In the genomic region with DNA sequence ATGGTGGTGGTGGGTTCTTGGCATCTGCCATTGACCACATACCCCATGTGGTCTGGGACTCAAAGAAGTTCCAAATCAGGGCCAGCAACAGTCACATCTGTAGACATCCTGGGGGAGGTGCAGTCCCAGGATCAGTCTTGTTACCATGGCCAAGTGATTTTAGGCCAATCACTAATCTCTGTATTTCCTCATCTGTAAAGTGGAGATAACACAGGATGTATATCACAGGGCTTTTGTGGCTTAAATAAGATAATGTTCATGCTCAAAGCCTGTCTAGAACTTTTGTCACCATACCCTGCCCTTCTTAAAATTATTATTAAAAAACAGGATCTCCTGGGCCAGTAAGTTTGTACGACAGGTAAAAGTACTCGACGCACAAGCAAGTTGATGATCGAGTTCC, we compare ENCODE assay signal across 32 mouse cellular contexts. TPM values are rescaled to one million over a fixed set of nuclear protein-coding genes. Genes with fewer than 3 reads are reported as not detected.
"Had no signal": no experiment of that assay in that cellular context is flagged by ENCODE, and none has a peak within 500 bp of the region (broad histone marks: within the 10 kb centered on the region; RNA-seq: fewer than 3 reads in every experiment).

No protein-coding gene starts in this region.

- H3K9ac ChIP-seq: limb, embryonic 12.5 days; limb, embryonic 13.5 days; limb, embryonic 15.5 days; liver, embryonic 12.5 days; liver, embryonic 13.5 days; liver, embryonic 14.5 days; liver, embryonic 15.5 days; liver, postnatal 0 days; lung, embryonic 14.5 days; lung, embryonic 15.5 days; midbrain, embryonic 12.5 days; midbrain, embryonic 13.5 days; midbrain, embryonic 15.5 days; neural tube, embryonic 12.5 days had no signal

- H3K9me3 ChIP-seq: limb, embryonic 10.5 days; limb, embryonic 12.5 days; limb, embryonic 13.5 days; limb, embryonic 15.5 days; liver, embryonic 12.5 days; liver, embryonic 13.5 days; liver, embryonic 15.5 days; lung, embryonic 15.5 days; megakaryocyte, embryonic 14.5 days; midbrain, embryonic 10.5 days; midbrain, embryonic 12.5 days; midbrain, embryonic 13.5 days; midbrain, embryonic 15.5 days; neural tube, embryonic 12.5 days had no signal

- H3K4me3 ChIP-seq: limb, embryonic 10.5 days; limb, embryonic 12.5 days; limb, embryonic 13.5 days; limb, embryonic 15.5 days; liver, embryonic 12.5 days; liver, embryonic 13.5 days; liver, embryonic 15.5 days; lung, embryonic 15.5 days; megakaryocyte, embryonic 14.5 days; midbrain, embryonic 10.5 days; midbrain, embryonic 12.5 days; midbrain, embryonic 13.5 days; midbrain, embryonic 15.5 days; myocyte; neural tube, embryonic 12.5 days had no signal

- H3K36me3 ChIP-seq: limb, embryonic 10.5 days; limb, embryonic 12.5 days; limb, embryonic 13.5 days; limb, embryonic 15.5 days; liver, embryonic 12.5 days; liver, embryonic 13.5 days; liver, embryonic 15.5 days; lung, embryonic 15.5 days; midbrain, embryonic 10.5 days; midbrain, embryonic 12.5 days; midbrain, embryonic 13.5 days; midbrain, embryonic 15.5 days; neural tube, embryonic 12.5 days had no signal

- H3K27ac ChIP-seq: limb, embryonic 10.5 days; limb, embryonic 12.5 days; limb, embryonic 13.5 days; limb, embryonic 15.5 days; liver, embryonic 12.5 days; liver, embryonic 13.5 days; liver, embryonic 14.5 days; liver, embryonic 15.5 days; lung, embryonic 15.5 days; macrophage; midbrain, embryonic 10.5 days; midbrain, embryonic 12.5 days; midbrain, embryonic 13.5 days; midbrain, embryonic 15.5 days; neural tube, embryonic 12.5 days had no signal

- ATAC-seq: liver, embryonic 12.5 days; liver, postnatal 0 days; lung, postnatal 0 days; midbrain, embryonic 13.5 days; midbrain, embryonic 15.5 days; midbrain, embryonic 16.5 days had no signal

- DNase-seq: left cerebral cortex, postnatal 4 days; liver; liver, embryonic 13.5 days; liver, postnatal 0 days; lung, adult 18-20 months; lung, adult 2 months; lung, embryonic 14.5 days; lung, postnatal 10 days; lung, postnatal 14 days; lung, postnatal 36 days; lung, postnatal 4 days; midbrain, embryonic 14.5 days had no signal

- H3K27me3 ChIP-seq: limb, embryonic 13.5 days; limb, embryonic 15.5 days; liver, embryonic 12.5 days; liver, embryonic 13.5 days; liver, embryonic 15.5 days; lung, embryonic 15.5 days; midbrain, embryonic 12.5 days; midbrain, embryonic 13.5 days; midbrain, embryonic 15.5 days; neural tube, embryonic 12.5 days had no signal

- H3K4me1 ChIP-seq: limb, embryonic 10.5 days; limb, embryonic 12.5 days; limb, embryonic 13.5 days; limb, embryonic 15.5 days; liver, embryonic 12.5 days; lung, embryonic 15.5 days; midbrain, embryonic 12.5 days; midbrain, embryonic 13.5 days; midbrain, embryonic 15.5 days; neural tube, embryonic 12.5 days had no signal

RNA-seq across cellular contexts. Expression of gene Spns3, which starts 6.2 kb away (rescaled TPM):
- polyA plus RNA-seq: limb, embryonic 12.5 days; lung, embryonic 14.5 days; macrophage; midbrain, embryonic 10.5 days; midbrain, embryonic 11.5 days; midbrain, embryonic 13.5 days; midbrain, embryonic 14.5 days; midbrain, embryonic 15.5 days; midbrain, embryonic 16.5 days; midbrain, postnatal 0 days; neural tube, embryonic 12.5 days had no signal
